Mouse (Mus musculus) ES-E14 (cell line): ENCODE measurements around the gene Defb25. TPM values are rescaled to one million over a fixed set of nuclear protein-coding genes. Genes with fewer than 3 reads are reported as not detected.
A peak's percentile ranks its signal among the peaks of the same experiment; 100 is the strongest.
"Not testable (repeated sequence)": the region's sequence is repeated elsewhere in the genome, so short reads cannot be mapped to it uniquely, and the experiment has no call there.

Experiments
- DNase-seq: peaks from one replicate; pipeline ENCODE4 v3.0.0-alpha.2; 2013; ENCODE audit warnings: low read depth, low spot score
- H3K27ac ChIP-seq: 2 replicates; pipeline ENCODE4 v1.5.1; 2012; ENCODE audit warnings: low read depth, mild to moderate bottlenecking, low read length, moderate library complexity, mixed read lengths; ENCODE audit not compliant: poor library complexity, insufficient read depth, severe bottlenecking
- H3K36me3 ChIP-seq: 2 replicates; pipeline ENCODE4 v1.6.1; 2012; ENCODE audit warnings: mild to moderate bottlenecking, low read length, moderate library complexity, mixed read lengths; ENCODE audit not compliant: control insufficient read depth, poor library complexity, insufficient read depth, severe bottlenecking
- H3K4me1 ChIP-seq, 2 experiments: fragments of 150-350 bp in 1 of 2; sonication (generic) in 1 of 2; 2 replicates each; pipeline ENCODE4 v1.6.1; 2012; ENCODE audit warnings: low read length in 2 of 2, mild to moderate bottlenecking in 1 of 2, mixed read lengths in 1 of 2; ENCODE audit not compliant: control insufficient read depth in 2 of 2, insufficient read depth in 2 of 2, poor library complexity in 1 of 2
- H3K4me3 ChIP-seq, 2 experiments: fragments of 150-350 bp in 1 of 2; sonication (generic) in 1 of 2; 2 replicates each; pipeline ENCODE4 v1.5.1; 2012; ENCODE audit warnings: low read length in 2 of 2, low read depth in 1 of 2, mild to moderate bottlenecking in 1 of 2, mixed read lengths in 1 of 2; ENCODE audit not compliant: insufficient read depth in 1 of 2, poor library complexity in 1 of 2, severe bottlenecking in 1 of 2
- H3K9ac ChIP-seq: 2 replicates; pipeline ENCODE4 v1.6.1; 2012; ENCODE audit warnings: low read depth, mild to moderate bottlenecking, low read length, mixed read lengths; ENCODE audit not compliant: poor library complexity, insufficient read depth, severe bottlenecking
- H3K9me3 ChIP-seq: fragments of 150-350 bp; sonication (generic); 2 replicates; pipeline ENCODE4 v1.6.1; 2012; ENCODE audit warnings: low read depth, mild to moderate bottlenecking, low read length; ENCODE audit not compliant: control insufficient read depth, insufficient read depth
- CHD2 ChIP-seq: IDR thresholded peaks from 2 replicates; pipeline ENCODE4 v1.6.1; 2014; ENCODE audit warnings: mild to moderate bottlenecking, low read depth, low read length, inconsistent platforms
- HCFC1 ChIP-seq: IDR thresholded peaks from 2 replicates; pipeline ENCODE4 v1.6.1; 2012; ENCODE audit warnings: low read length, inconsistent platforms, borderline replicate concordance; ENCODE audit not compliant: insufficient read depth
- MAFK ChIP-seq: IDR thresholded peaks from 2 replicates; pipeline ENCODE4 v1.6.1; 2014; ENCODE audit warnings: mild to moderate bottlenecking, low read depth, low read length, inconsistent platforms; ENCODE audit not compliant: insufficient read depth
- ZC3H11A ChIP-seq: IDR thresholded peaks from 2 replicates; pipeline ENCODE4 v1.6.1; 2012; ENCODE audit warnings: low read depth, mild to moderate bottlenecking, inconsistent platforms, low read length, borderline replicate concordance
- ZNF384 ChIP-seq: IDR thresholded peaks from 2 replicates; pipeline ENCODE4 v1.6.1; 2012; ENCODE audit warnings: low read depth, low read length, inconsistent platforms
- in situ Hi-C, 2 experiments: fragments of 600-800 bp; cut with MboI; formaldehyde crosslinking; loops; one replicate each; pipeline ENCODE4 v1.15.1; 2025; ENCODE audit warnings: low sequenced_read_pairs in 2 of 2, inconsistent platforms in 1 of 2; ENCODE audit not compliant: unreplicated experiment in 2 of 2
- total RNA-seq: library from RNA; depleted of rRNA; stranded (reverse); fragments of 300-350 nt; gene quantifications from 2 replicates; pipeline ENCODE4 v1.2.3, GENCODE M21; 2012

Defb25 gene
- total RNA-seq, 1 experiment = 5.7 TPM

DNA sequence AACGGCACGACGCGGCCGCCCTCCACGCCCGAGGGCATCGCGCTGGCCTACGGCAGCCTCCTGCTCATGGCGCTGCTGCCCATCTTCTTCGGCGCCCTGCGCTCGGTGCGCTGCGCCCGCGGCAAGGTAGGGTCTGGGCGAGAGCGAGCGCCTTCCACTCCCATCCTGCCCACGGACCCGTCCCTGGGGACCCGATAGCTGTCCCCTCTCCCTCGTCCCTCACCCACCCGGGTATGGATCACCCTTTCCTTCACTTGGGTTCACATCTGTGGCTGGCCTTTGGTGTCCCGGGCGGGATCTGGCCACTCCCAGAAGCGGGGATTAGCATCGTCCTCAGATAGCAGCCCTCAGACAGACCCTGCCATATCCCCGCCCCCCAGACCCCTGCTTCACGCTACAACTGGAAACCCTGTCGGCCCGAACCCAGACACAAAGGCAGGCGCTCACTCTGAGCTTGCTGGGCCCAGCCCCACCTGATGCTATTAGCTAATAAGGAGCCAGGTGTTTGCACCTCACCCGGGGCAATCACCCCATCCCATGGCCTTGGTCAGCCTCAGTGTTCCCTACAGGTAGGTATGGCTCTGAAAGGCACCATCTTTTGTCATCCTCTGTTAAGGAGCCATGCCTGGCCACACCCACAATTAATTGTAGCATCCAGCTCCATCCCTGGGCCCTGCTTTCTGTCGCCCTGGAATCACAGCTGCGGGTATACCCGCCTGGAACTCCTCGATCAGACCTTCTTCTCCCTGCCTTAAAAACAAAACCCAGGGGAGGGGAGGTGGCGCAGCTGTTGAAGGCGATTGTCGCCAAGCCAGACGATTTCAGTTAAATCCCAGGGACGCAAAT is 47.0 kb upstream of the Defb25 start:
- H3K27ac ChIP-seq = peak overlapping the region; percentile 72
- peak overlapping the region; percentile 86 to 95 for H3K4me3 ChIP-seq
- H3K9me3 ChIP-seq = no peaks in the 10 kb centered on the region
- in situ Hi-C loops = no loop called here
- peaks cover 21% of the 10 kb centered on the region; the same call in 1 of the 2 replicates for H3K36me3 ChIP-seq
- peaks cover 2 to 26% of the 10 kb centered on the region in 2 experiments; a peak in 2 of 4 replicates for H3K4me1 ChIP-seq
- TF ChIP-seq ZNF384 (no peak), CHD2 (no peak), ZC3H11A (no peak)
- peak overlapping the region; percentile 96 for H3K9ac ChIP-seq
- DNase-seq = no peak

- peaks cover 21% of the 10 kb centered on the region; the same call in 1 of the 2 replicates for H3K36me3 ChIP-seq
- TF ChIP-seq MAFK = no peak
- TF ChIP-seq HCFC1 = peak; percentile 73; the same call in 1 of the 2 replicates
- DNase-seq = peak; percentile 91
- peaks cover 2 to 26% of the 10 kb centered on the region in 2 experiments; a peak in 2 of 4 replicates for H3K4me1 ChIP-seq
- no peaks in the 10 kb centered on the region for H3K9me3 ChIP-seq
- peak within 1 kb of the TSS; percentile 96 for H3K9ac ChIP-seq
- in situ Hi-C loops = no loop called here
- H3K27ac ChIP-seq = peak within 1 kb of the TSS; percentile 72
- peak within 1 kb of the TSS; percentile 86 to 95 for H3K4me3 ChIP-seq
These were observed 46.4 kb upstream of the Defb25 start, which contains the start of gene H13 for GRCm38 (mm10) chr2:152669256-152669638. TSS of gene H13 (plus strand) at chr2:152669461.

DNA sequence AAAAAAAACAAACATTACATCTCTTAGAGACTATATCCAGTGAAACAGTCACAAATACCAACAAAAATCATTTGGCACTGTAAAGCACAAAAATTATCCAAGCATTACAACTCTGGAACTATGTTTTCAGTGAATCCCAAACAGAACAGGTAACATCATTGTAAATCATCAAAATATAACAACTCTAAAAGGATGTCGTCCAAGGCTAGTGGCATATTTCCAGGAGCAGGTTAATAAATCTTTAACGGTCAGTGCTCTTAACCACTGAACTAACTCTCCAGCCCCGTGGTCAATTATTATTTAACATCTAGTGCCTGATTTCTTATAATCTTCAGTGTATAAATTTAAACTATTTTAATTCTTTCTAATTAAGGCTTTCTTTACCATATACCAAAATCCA is 43.3 kb upstream of the Defb25 start:
- DNase-seq, H3K36me3 ChIP-seq, H3K9me3 ChIP-seq, in situ Hi-C loops, H3K9ac ChIP-seq, H3K4me3 ChIP-seq, H3K4me1 ChIP-seq, H3K27ac ChIP-seq: not testable (repeated sequence)

DNA sequence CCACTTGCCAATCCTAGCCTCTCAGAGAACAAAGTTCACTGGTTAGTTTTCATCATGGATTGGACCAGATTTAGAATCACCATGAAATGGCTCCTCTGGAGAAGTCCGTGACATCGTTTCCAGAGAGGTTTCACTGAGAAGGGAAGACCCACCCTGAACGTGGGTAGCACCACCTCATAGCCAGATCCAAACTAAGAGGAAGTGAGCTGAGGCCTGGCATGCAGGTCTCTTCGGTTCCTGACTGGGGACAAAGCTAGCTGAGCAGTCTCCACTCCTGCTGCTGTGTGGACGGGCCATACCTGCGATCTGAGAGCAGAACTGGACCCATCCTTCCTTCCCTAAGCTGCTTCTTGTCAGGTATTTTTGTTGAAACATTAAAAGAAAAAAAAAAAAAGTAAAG is 38.3 kb upstream of the Defb25 start:
- no peak overlapping the region for H3K9ac ChIP-seq
- TF ChIP-seq ZNF384 (no peak), MAFK (no peak), HCFC1 (no peak), ZC3H11A (no peak), CHD2 (no peak)
- no peaks in the 10 kb centered on the region; a peak in 1 of 4 replicates for H3K4me1 ChIP-seq
- in situ Hi-C loops = no loop called here
- no peak overlapping the region for H3K27ac ChIP-seq
- H3K4me3 ChIP-seq = no peak overlapping the region
- DNase-seq = no peak
- no peaks in the 10 kb centered on the region for H3K36me3 ChIP-seq
- no peaks in the 10 kb centered on the region for H3K9me3 ChIP-seq

GRCm38 (mm10) chr2:152657398-152657797 is 34.5 kb upstream of the Defb25 start:
- in situ Hi-C loops = no loop called here
- TF ChIP-seq ZC3H11A = peak; percentile 16; the same call in 1 of the 2 replicates
- TF ChIP-seq MAFK = no peak
- peak; percentile 66 for DNase-seq

More at GRCm38 (mm10) chr2:152657398-152657797, 34.5 kb upstream of the Defb25 start:
- no peaks in the 10 kb centered on the region; a peak in 1 of 4 replicates for H3K4me1 ChIP-seq
- no peaks in the 10 kb centered on the region for H3K9me3 ChIP-seq
- H3K27ac ChIP-seq = no peak overlapping the region
- no peak overlapping the region for H3K4me3 ChIP-seq
- H3K36me3 ChIP-seq = no peaks in the 10 kb centered on the region
- H3K9ac ChIP-seq = no peak overlapping the region
